ENCODE assay signal across 21 mouse cellular contexts in the genomic region with DNA sequence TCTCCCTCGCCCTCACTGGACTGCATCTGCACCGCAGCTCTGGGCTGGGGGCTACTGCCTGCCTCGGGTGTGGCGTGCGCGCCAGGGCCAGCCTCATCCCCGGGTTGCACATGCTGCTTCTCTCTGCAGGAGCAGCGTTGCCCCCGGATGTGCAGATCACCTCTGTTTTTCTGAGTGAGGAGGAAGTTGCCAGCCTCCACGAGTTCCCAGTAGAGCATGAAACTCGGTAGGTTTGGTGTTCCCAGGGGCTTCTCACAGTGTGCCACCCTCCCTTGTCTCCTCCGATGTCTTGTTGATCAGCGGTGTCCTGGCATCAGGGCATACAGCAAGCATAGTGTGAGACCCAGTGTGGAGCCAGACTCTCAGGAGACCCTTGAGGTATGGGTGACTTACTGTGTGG. TPM values are rescaled to one million over a fixed set of nuclear protein-coding genes. Genes with fewer than 3 reads are reported as not detected.
DNase-seq lines count a peak whose midpoint lies in the region; TF ChIP-seq lines count a peak whose summit lies in the region.
"Had no signal": no experiment of that assay in that cellular context is flagged by ENCODE, and none has a peak within 500 bp of the region (broad histone marks: within the 10 kb centered on the region; RNA-seq: fewer than 3 reads in every experiment).

No protein-coding gene starts in this region.

- 0 out of 2 replicates have a peak overlapping the region, but pooled peaks have one; percentile 8 for H3K27ac ChIP-seq in left cerebral cortex, adult 2 months
- H3K27ac ChIP-seq: embryonic facial prominence, embryonic 13.5 days; gastrocnemius, adult 2 months; heart, embryonic 13.5 days; limb, embryonic 12.5 days; liver, embryonic 14.5 days; stomach, postnatal 0 days had no signal

- H3K27me3 ChIP-seq in splenic B cell, adult 2 months (ENCODE audit: control insufficient read depth, insufficient read depth, low read length, poor library complexity, severe bottlenecking): no peaks in the 10 kb centered on the region
- H3K27me3 ChIP-seq: embryonic facial prominence, embryonic 13.5 days; heart, embryonic 13.5 days; limb, embryonic 12.5 days had no signal

- H3K4me3 ChIP-seq in left cerebral cortex, adult 2 months: no peak overlapping the region
- H3K4me3 ChIP-seq: embryonic facial prominence, embryonic 13.5 days; gastrocnemius, adult 2 months; heart, embryonic 13.5 days; limb, embryonic 12.5 days had no signal

- peak; percentile 53 for DNase-seq in cerebellum, adult 9-10 months
- DNase-seq in cerebellum, adult 11 months: no peak
- DNase-seq in left cerebral cortex, adult 2 months (ENCODE audit: extremely low spot score in 1 of 2, low spot score in 2 of 2): no peak
- DNase-seq in left cerebral cortex, adult 18-20 months (ENCODE audit: low spot score in 2 of 2): no peak
- DNase-seq in thymus, postnatal 14 days: peak; percentile 32
- DNase-seq in thymus, postnatal 4 days: no peak
- peak; percentile 47 for DNase-seq in splenic B cell, adult 2 months (ENCODE audit: low read depth, low spot score)
- no peak for DNase-seq in right cerebral cortex, postnatal 25 days
- DNase-seq: adrenal gland, adult 8-10 months; gastrocnemius, adult 2 months; heart, postnatal 4 days; kidney, postnatal 10 days; right cerebral cortex, postnatal 4 days had no signal

- intact Hi-C loops in left cerebral cortex, adult 2 months (cut with DNase I): no loop called here

- H3K36me3 ChIP-seq in splenic B cell, adult 2 months (ENCODE audit: control insufficient read depth, insufficient read depth, low read length, poor library complexity, severe bottlenecking): peaks cover 3% of the 10 kb centered on the region

- TF ChIP-seq CTCF in left cerebral cortex, adult 2 months (IDR thresholded peaks at IDR 0.05): no peak

RNA-seq across cellular contexts. Expression of gene Gm6583, which starts 13.5 kb away (rescaled TPM):
- not detected for total RNA-seq in left cerebral cortex, adult 2 months (2021)
- total RNA-seq in left cerebral cortex, adult 18-20 months (2021): not detected
- total RNA-seq: gastrocnemius, adult 2 months; granulocyte monocyte progenitor cell, adult 5-6 weeks; layer of hippocampus, adult 8-10 months; monocyte, adult 5-6 weeks had no signal

RNA-seq across cellular contexts. Expression of gene Asphd2, which starts 25.3 kb away (rescaled TPM):
- 100 to 1,000 TPM; 180 to 183 TPM for total RNA-seq in left cerebral cortex, adult 2 months (2021)
- total RNA-seq in left cerebral cortex, adult 18-20 months (2021): 100 to 1,000 TPM; 179 to 194 TPM
- total RNA-seq: granulocyte monocyte progenitor cell, adult 5-6 weeks; monocyte, adult 5-6 weeks had no signal

RNA-seq across cellular contexts. Expression of gene Hps4, which starts 26.4 kb away (rescaled TPM):
- 10 to 100 TPM; 26.9 to 38.3 TPM for total RNA-seq in left cerebral cortex, adult 2 months (2021)
- total RNA-seq in left cerebral cortex, adult 18-20 months (2021): 10 to 100 TPM; 26.0 to 33.1 TPM

RNA-seq across cellular contexts. Expression of gene Srrd, which starts 26.5 kb away (rescaled TPM):
- 10 to 100 TPM; 23.1 to 29.9 TPM for total RNA-seq in left cerebral cortex, adult 2 months (2021)
- 10 to 100 TPM; 19.2 to 23.7 TPM for total RNA-seq in left cerebral cortex, adult 18-20 months (2021)

RNA-seq across cellular contexts. Expression of gene Tfip11, which starts 43.2 kb away (rescaled TPM):
- 10 to 100 TPM; 43.0 to 45.0 TPM for total RNA-seq in left cerebral cortex, adult 2 months (2021)
- 10 to 100 TPM; 40.6 to 45.7 TPM for total RNA-seq in left cerebral cortex, adult 18-20 months (2021)

Comparison
In these comparisons a context has a peak if more than half of its experiments do, and no peak if none do; other contexts are left out.
1. DNase-seq: peak in cerebellum, adult 9-10 months (single experiment), thymus, postnatal 14 days (single experiment) and splenic B cell, adult 2 months (single experiment); none in cerebellum, adult 11 months (single experiment), left cerebral cortex, adult 2 months (0 of 2), left cerebral cortex, adult 18-20 months (0 of 2), thymus, postnatal 4 days (single experiment) and right cerebral cortex, postnatal 25 days (single experiment).